Mouse (Mus musculus) kidney, adult 11 months (tissue): ENCODE data around the gene Spsb2.

Experiments used
- DNase-seq: peaks from one replicate; pipeline ENCODE4 v3.0.0; 2022

Spsb2 gene

DNA sequence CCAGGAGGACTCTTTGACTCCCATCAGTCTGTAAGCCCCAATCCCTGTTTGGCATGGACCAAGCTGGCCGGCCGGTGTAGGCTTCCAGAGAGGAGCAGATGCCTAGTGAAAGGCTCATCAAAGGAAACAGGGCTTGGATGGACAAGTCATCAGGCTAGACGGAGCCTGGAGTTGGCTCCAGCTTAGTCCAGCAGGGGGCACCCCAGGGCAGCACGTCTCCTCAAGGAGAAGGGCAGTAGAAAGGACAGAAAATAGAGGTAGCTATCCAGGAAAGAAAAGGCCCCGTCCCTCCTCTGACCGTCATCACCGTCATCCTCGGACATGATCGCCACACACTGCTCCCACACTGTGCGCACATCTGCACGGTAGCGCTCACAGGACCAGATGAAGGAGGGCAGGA, 51.3 kb downstream of the Spsb2 start:
- peak; percentile 73 for DNase-seq
